Mouse (Mus musculus): ENCODE data around the gene Lsamp. TPM values are rescaled to one million over a fixed set of nuclear protein-coding genes. Genes with fewer than 3 reads are reported as not detected.
A peak's percentile ranks its signal among the peaks of the same experiment; 100 is the strongest.

The Lsamp gene
- total and polyA plus RNA-seq, 3 experiments, result not detected

DNA sequence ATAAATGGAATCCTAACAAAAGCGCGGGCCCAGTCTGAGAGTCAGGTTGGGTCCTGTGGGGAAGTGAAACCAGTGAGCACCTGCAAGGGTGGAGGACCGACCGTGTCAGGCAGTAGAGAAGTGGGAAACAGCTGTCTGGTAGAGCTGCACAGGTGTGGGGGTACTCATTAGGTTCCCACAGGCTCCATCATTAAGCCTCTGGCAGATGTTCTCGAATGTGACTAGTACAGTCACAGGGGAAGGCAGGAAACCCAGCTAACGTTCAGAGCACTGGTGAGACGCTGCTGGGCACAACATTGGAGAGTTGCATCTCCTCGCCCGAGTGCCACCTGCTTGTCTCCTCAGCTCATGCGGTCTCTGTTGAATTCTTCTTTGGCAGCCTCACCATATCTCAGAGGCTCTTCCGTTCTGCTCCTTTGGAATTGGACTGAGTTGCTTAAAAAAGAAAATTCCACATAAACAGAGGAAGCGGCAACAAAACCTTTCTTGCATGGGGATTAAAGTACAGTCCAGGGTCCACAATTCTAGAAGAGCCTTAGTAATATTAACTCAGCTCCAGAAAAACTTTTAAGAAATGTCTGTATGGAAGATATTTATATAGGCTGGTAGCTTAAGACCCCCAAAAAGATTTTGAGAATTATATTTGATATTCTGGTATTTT lies 588.1 kb downstream of the Lsamp start:
- dilution Hi-C loops (cut with MboI; ENCODE audit: extremely low pct_ligation_motif_present, extremely low pct_unique_long_range_greater_than_20kb, low sequenced_read_pairs) (no loop called here), in situ Hi-C loops (cut with MboI; ENCODE audit: low pct_ligation_motif_present, low pct_unique_long_range_greater_than_20kb, low sequenced_read_pairs) (no loop called here)
- H3K4me3 ChIP-seq (replicated peaks in 1 of 3; ENCODE audit: low read depth in 2 of 3, low read length in 2 of 3, poor library complexity in 1 of 3), result no peak overlapping the region
- no peak overlapping the region for H3K4me2 ChIP-seq (ENCODE audit: insufficient read depth, low read depth, poor library complexity, severe bottlenecking)
- H3K36me3 ChIP-seq (replicated peaks in 1 of 2; ENCODE audit: control insufficient read depth in 1 of 2, insufficient read depth in 1 of 2, low read length in 1 of 2), result no peaks in the 10 kb centered on the region
- peaks cover 59% of the 10 kb centered on the region for H3K9me3 ChIP-seq (replicated peaks; ENCODE audit: low read length)
- TF ChIP-seq MYC (IDR thresholded peaks at IDR 0.05; ENCODE audit: low read depth, low read length) (no peak), TCF12 (IDR thresholded peaks at IDR 0.05; ENCODE audit: low read depth, low read length) (0 out of 2 replicates have a peak, but pooled peaks have one; percentile 25), MXI1 (IDR thresholded peaks at IDR 0.05; ENCODE audit: low read depth, low read length) (no peak), USF2 (conservative IDR thresholded peaks at IDR 0.05; ENCODE audit: low read depth, low read length) (no peak)
- H3K27me3 ChIP-seq (replicated peaks), result no peaks in the 10 kb centered on the region
- H3K4me1 ChIP-seq (ENCODE audit: control insufficient read depth in 1 of 2, insufficient read depth in 2 of 2), result no peaks in the 10 kb centered on the region
- no peak overlapping the region for H3K27ac ChIP-seq (ENCODE audit: insufficient read depth, low read depth)
- no peak for DNase-seq (ENCODE audit: extremely low read depth)
- H3K79me2 ChIP-seq (replicated peaks; ENCODE audit: control insufficient read depth, extremely low read depth, insufficient read depth, poor library complexity, severe bottlenecking), result no peaks in the 10 kb centered on the region
- no peak overlapping the region for H3K9ac ChIP-seq (ENCODE audit: insufficient read depth, low read depth)

DNA sequence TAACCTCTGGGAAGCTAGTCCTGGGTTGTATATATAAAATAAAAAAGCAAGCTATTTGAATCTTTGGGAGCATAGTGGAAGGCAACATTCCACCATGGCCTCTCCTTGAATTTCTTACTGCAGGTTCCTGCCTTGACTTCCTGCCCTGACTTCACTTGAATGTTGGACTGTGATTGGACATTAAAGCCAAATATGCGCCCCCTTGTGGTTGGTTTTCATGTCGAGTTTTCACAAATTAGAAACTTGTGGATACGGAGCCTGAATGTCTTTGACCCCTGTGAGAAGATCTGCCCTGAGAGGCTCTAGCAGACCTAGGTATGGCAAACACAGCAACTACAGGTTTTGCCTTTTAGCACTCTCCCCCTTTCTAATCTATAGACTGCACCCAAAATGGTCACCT lies 597.9 kb downstream of the Lsamp start:
- Histone ChIP-seq H3K27ac (ENCODE audit: insufficient read depth, low read depth) (no peak overlapping the region), H3K9me3 (replicated peaks; ENCODE audit: low read length) (peaks cover 67% of the 10 kb centered on the region), H3K27me3 (replicated peaks) (no peaks in the 10 kb centered on the region), H3K4me2 (ENCODE audit: insufficient read depth, low read depth, poor library complexity, severe bottlenecking) (no peak overlapping the region), H3K79me2 (replicated peaks; ENCODE audit: control insufficient read depth, extremely low read depth, insufficient read depth, poor library complexity, severe bottlenecking) (no peaks in the 10 kb centered on the region), H3K4me1 (ENCODE audit: control insufficient read depth in 1 of 2, insufficient read depth in 2 of 2) (no peaks in the 10 kb centered on the region), H3K9ac (ENCODE audit: insufficient read depth, low read depth) (no peak overlapping the region), H3K4me3 (replicated peaks in 1 of 3; ENCODE audit: low read depth in 2 of 3, low read length in 2 of 3, poor library complexity in 1 of 3) (no peak overlapping the region), H3K36me3 (replicated peaks in 1 of 2; ENCODE audit: control insufficient read depth in 1 of 2, insufficient read depth in 1 of 2, low read length in 1 of 2) (no peaks in the 10 kb centered on the region)
- DNase-seq (ENCODE audit: extremely low read depth), result no peak
- dilution Hi-C loops (cut with MboI; ENCODE audit: extremely low pct_ligation_motif_present, extremely low pct_unique_long_range_greater_than_20kb, low sequenced_read_pairs) (no loop called here), in situ Hi-C loops (cut with MboI; ENCODE audit: low pct_ligation_motif_present, low pct_unique_long_range_greater_than_20kb, low sequenced_read_pairs) (no loop called here)
- TF ChIP-seq MYC (IDR thresholded peaks at IDR 0.05; ENCODE audit: low read depth, low read length), result no peak
- TF ChIP-seq UBTF (IDR thresholded peaks at IDR 0.05; ENCODE audit: low read depth, low read length), result no peak
- no peak for TF ChIP-seq MAFK (IDR thresholded peaks at IDR 0.05; ENCODE audit: insufficient replicate concordance, low read length)
- TF ChIP-seq ZC3H11A (IDR thresholded peaks at IDR 0.05; ENCODE audit: low read depth, low read length), result no peak
- no peak for TF ChIP-seq POLR2A (IDR thresholded peaks at IDR 0.05; ENCODE audit: low read depth, low read length)

DNA sequence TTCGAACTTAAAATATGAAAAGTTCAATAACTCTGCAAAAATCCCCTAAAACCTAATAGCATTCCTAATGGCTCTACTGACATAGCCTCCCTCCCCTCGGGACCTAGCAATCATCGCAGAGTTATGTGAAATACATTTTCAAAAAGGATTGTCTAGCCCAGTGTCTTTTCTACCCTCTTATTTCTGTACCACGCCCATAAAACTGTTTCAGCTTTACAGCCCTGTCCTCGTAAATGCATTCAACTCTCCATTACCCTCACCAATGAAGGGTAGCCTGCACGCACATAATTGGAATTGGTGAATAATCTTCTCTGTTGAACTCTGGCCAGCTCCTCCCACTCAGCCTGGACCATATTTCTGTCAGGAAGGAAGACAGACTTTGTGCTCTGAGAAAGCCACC lies 609.0 kb downstream of the Lsamp start:
- H3K4me2 ChIP-seq (ENCODE audit: insufficient read depth, low read depth, poor library complexity, severe bottlenecking), result no peak overlapping the region
- dilution Hi-C loops (cut with MboI; ENCODE audit: extremely low pct_ligation_motif_present, extremely low pct_unique_long_range_greater_than_20kb, low sequenced_read_pairs), result no loop called here

More for the DNA sequence above, 609.0 kb downstream of the Lsamp start:
- no peak overlapping the region for H3K27ac ChIP-seq (ENCODE audit: insufficient read depth, low read depth)
- no peak overlapping the region for H3K4me3 ChIP-seq (replicated peaks in 1 of 3; ENCODE audit: low read depth in 2 of 3, low read length in 2 of 3, poor library complexity in 1 of 3)
- no peaks in the 10 kb centered on the region for H3K36me3 ChIP-seq (replicated peaks in 1 of 2; ENCODE audit: control insufficient read depth in 1 of 2, insufficient read depth in 1 of 2, low read length in 1 of 2)
- in situ Hi-C loops (cut with MboI; ENCODE audit: low pct_ligation_motif_present, low pct_unique_long_range_greater_than_20kb, low sequenced_read_pairs), result no loop called here
- no peaks in the 10 kb centered on the region for H3K27me3 ChIP-seq (replicated peaks)
- TF ChIP-seq E2F4 (IDR thresholded peaks at IDR 0.05; ENCODE audit: insufficient replicate concordance, low read depth, low read length) (no peak), ZKSCAN1 (IDR thresholded peaks at IDR 0.05; ENCODE audit: borderline replicate concordance, low read depth, low read length) (no peak), TBP (conservative IDR thresholded peaks at IDR 0.05; ENCODE audit: low read depth, low read length) (no peak), HCFC1 (IDR thresholded peaks at IDR 0.05; ENCODE audit: low read depth, low read length) (no peak), CTCF (conservative IDR thresholded peaks at IDR 0.05 in 1 of 2, IDR thresholded peaks at IDR 0.05 in 1 of 2; ENCODE audit: low read depth in 2 of 2, low read length in 2 of 2) (no peak)
- H3K9me3 ChIP-seq (replicated peaks; ENCODE audit: low read length), result peaks cover 75% of the 10 kb centered on the region
- H3K9ac ChIP-seq (ENCODE audit: insufficient read depth, low read depth), result no peak overlapping the region
- no peaks in the 10 kb centered on the region for H3K4me1 ChIP-seq (ENCODE audit: control insufficient read depth in 1 of 2, insufficient read depth in 2 of 2)
- no peaks in the 10 kb centered on the region for H3K79me2 ChIP-seq (replicated peaks; ENCODE audit: control insufficient read depth, extremely low read depth, insufficient read depth, poor library complexity, severe bottlenecking)
- no peak for DNase-seq (ENCODE audit: extremely low read depth)
